Mouse (Mus musculus) embryonic facial prominence, embryonic 10.5 days (tissue): ENCODE results near the gene Aldh5a1. TPM values are rescaled to one million over a fixed set of nuclear protein-coding genes. Genes with fewer than 3 reads are reported as not detected.

Experiments
- DNase-seq: peaks from one replicate; pipeline ENCODE4 v3.0.0-alpha.2; 2017; ENCODE audit warnings: low spot score
- H3K27ac ChIP-seq: fragments of 300-500 bp; sonication (generic); replicated peaks from 2 replicates; pipeline ENCODE4 v1.5.1; 2016; ENCODE audit warnings: mild to moderate bottlenecking
- H3K27me3 ChIP-seq: fragments of 300-500 bp; sonication (generic); replicated peaks from 2 replicates; pipeline ENCODE4 v1.6.1; 2016; ENCODE audit warnings: low read depth, mild to moderate bottlenecking; ENCODE audit not compliant: poor library complexity, severe bottlenecking
- H3K36me3 ChIP-seq: fragments of 300-500 bp; sonication (generic); replicated peaks from 2 replicates; pipeline ENCODE4 v1.6.1; 2016; ENCODE audit warnings: mild to moderate bottlenecking, moderate library complexity
- H3K4me1 ChIP-seq: fragments of 300-500 bp; sonication (generic); 2 replicates; pipeline ENCODE4 v1.6.1; 2016
- H3K4me3 ChIP-seq: fragments of 300-500 bp; sonication (generic); 2 replicates; pipeline ENCODE4 v1.5.1; 2016; ENCODE audit warnings: mild to moderate bottlenecking, moderate library complexity
- H3K9me3 ChIP-seq: fragments of 300-500 bp; sonication (generic); 2 replicates; pipeline ENCODE4 v1.6.1; 2016; ENCODE audit warnings: mild to moderate bottlenecking
- WGBS: fragments of 180-500 bp; shearing (Covaris S2); methylation state at CpG from one replicate; pipeline ENCODE4 v1.1.7; 2016; 5-methylcytosine and 5-hydroxymethylcytosine counted together
- polyA plus RNA-seq: library from polyadenylated mRNA; unstranded; fragments of >200 nt; fragmentation: Nextera tagmentation; extraction: Ambion mirVana; gene quantifications from 2 replicates; pipeline ENCODE4 v1.2.1, GENCODE M21; 2016

The Aldh5a1 gene
- polyA plus RNA-seq, 1 experiment from 2014 or later = 5.6 TPM

DNA sequence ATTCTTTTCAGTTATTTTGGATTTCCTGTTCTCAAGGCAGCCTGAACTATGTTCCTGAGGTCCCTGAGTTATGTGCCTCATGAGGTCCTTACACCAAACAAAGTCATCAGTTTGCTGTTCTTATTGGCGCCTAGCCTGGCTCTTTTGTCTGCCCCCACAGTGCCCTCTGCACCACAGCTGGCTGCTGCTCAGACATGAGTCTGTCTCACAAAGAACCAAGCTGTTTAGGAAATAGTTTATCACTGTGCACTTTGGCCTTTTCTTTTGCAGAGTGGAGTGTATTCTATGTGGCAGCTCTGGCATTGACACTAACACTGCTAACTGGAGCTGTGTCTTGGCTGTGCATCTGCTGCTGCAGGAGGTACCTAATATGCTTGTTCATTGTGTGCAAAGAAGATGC lies 47.9 kb downstream of the Aldh5a1 start:
- no peaks in the 10 kb centered on the region for H3K36me3 ChIP-seq
- no peaks in the 10 kb centered on the region for H3K27me3 ChIP-seq
- H3K27ac ChIP-seq = no peak overlapping the region
- H3K9me3 ChIP-seq = no peaks in the 10 kb centered on the region
- H3K4me1 ChIP-seq = no peaks in the 10 kb centered on the region
- no peak for DNase-seq
- no peak overlapping the region for H3K4me3 ChIP-seq
- 72% methylated on average over 1 of the region's 1 CpGs for WGBS

DNA sequence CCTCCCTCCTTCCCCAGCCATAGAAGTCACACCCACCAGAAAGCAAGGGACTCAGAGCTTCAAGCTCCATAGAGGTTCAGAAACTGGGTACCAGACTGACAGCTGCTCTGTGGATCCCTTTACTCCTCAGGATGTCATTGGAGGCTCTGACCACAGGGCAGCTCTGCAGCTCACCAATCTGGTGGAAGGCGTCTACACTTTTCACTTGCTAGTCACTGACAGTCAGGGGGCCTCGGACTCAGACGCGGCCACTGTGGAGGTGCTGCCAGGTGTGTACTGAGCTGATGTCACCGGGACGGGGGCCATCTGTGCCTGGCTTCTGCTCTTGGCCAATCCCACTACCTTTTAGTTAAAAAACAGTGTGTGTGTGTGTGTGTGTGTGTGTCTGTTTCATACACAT lies 55.0 kb downstream of the Aldh5a1 start:
- no peak overlapping the region for H3K4me3 ChIP-seq
- no peak overlapping the region for H3K27ac ChIP-seq
- H3K9me3 ChIP-seq = no peaks in the 10 kb centered on the region
- no peaks in the 10 kb centered on the region for H3K36me3 ChIP-seq
- DNase-seq = no peak
- no peaks in the 10 kb centered on the region for H3K27me3 ChIP-seq
- no peaks in the 10 kb centered on the region for H3K4me1 ChIP-seq
- WGBS = 93% methylated on average over 6 of the region's 6 CpGs

GRCm38 (mm10) chr13:24880704-24881103 lies 56.8 kb downstream of the Aldh5a1 start:
- Histone ChIP-seq H3K36me3 (no peaks in the 10 kb centered on the region), H3K27ac (no peak overlapping the region), H3K4me3 (no peak overlapping the region), H3K4me1 (no peaks in the 10 kb centered on the region), H3K9me3 (no peaks in the 10 kb centered on the region), H3K27me3 (no peaks in the 10 kb centered on the region)
- 93% methylated on average over 5 of the region's 5 CpGs for WGBS
- no peak for DNase-seq

DNA sequence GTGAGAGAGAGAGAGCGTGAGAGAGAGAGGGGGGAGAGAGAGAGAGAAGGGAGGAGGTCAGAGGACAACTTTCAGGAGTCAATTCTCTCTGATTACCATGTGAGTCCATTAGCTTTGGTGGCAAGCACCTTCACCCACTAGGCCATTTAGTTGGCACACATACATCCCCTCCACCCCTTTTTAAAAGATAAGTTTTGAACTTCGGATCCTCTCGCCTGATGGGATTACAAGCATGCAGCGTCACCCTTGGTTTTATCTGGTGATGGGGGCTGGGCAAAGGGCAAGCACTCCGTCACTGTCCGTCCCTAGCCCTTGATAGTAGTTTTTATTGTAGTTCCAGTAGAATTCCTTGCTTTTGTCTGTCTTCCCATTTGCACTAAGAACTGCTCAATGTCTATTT lies 57.3 kb downstream of the Aldh5a1 start:
- H3K9me3 ChIP-seq = no peaks in the 10 kb centered on the region
- no peak overlapping the region for H3K4me3 ChIP-seq
- H3K4me1 ChIP-seq = no peaks in the 10 kb centered on the region
- DNase-seq = no peak
- H3K27ac ChIP-seq = no peak overlapping the region
- no peaks in the 10 kb centered on the region for H3K36me3 ChIP-seq
- 86% methylated on average over 6 of the region's 6 CpGs for WGBS
- H3K27me3 ChIP-seq = no peaks in the 10 kb centered on the region

DNA sequence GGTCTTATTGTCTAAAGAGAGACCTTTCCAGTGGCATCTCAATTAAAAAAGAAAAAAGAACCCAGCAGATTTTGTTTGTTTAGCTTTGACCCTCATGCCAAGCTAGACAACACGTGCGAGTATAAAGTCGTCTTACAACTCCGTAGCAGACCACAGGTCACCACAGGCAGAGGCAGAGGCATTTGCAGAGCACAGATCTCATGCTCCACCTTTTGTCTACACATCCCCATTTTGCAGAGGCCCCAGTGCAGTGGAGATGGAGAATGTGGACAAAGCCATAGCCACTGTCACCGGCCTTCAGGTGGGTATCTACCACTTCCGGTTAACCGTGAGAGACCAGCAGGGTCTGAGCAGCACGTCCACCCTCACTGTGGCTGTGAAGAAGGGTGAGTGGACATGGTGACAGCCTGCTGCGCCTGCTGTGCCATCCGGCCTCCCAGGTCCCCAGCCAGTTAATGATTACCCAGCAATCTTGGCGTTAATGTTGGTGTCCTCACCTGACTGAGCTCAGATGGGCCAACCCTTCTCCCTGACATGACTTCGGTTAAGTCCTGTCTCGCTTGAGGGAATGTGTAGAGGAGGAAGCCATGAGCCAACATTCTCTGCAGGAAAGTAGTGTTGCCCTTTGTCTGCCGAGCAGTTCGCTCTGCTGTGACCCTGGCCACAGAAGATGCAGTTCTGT lies 58.0 kb downstream of the Aldh5a1 start:
- Histone ChIP-seq H3K27ac (no peak overlapping the region), H3K9me3 (no peaks in the 10 kb centered on the region), H3K4me3 (no peak overlapping the region), H3K27me3 (no peaks in the 10 kb centered on the region), H3K4me1 (no peaks in the 10 kb centered on the region), H3K36me3 (no peaks in the 10 kb centered on the region)
- 91% methylated on average over 15 of the region's 15 CpGs for WGBS
- no peak for DNase-seq

- DNase-seq = no peak
- H3K9me3 ChIP-seq = no peaks in the 10 kb centered on the region
- no peaks in the 10 kb centered on the region for H3K36me3 ChIP-seq
- H3K4me1 ChIP-seq = peaks cover 9% of the 10 kb centered on the region; the same call in 1 of the 2 replicates
- no peak overlapping the region for H3K4me3 ChIP-seq
- H3K27ac ChIP-seq = no peak overlapping the region
- 87% methylated on average over 7 of the region's 7 CpGs for WGBS
- H3K27me3 ChIP-seq = no peaks in the 10 kb centered on the region
Measured at GRCm38 (mm10) chr13:24868233-24868632, 69.2 kb downstream of the Aldh5a1 start.

- peaks cover 9% of the 10 kb centered on the region; the same call in 1 of the 2 replicates for H3K4me1 ChIP-seq
- H3K27me3 ChIP-seq = no peaks in the 10 kb centered on the region
- no peak overlapping the region for H3K27ac ChIP-seq
- no peak overlapping the region for H3K4me3 ChIP-seq
- WGBS = 91% methylated on average over 10 of the region's 10 CpGs
- no peak for DNase-seq
- no peaks in the 10 kb centered on the region for H3K9me3 ChIP-seq
- no peaks in the 10 kb centered on the region for H3K36me3 ChIP-seq
Measured at GRCm38 (mm10) chr13:24867789-24868188, 69.7 kb downstream of the Aldh5a1 start.

DNA sequence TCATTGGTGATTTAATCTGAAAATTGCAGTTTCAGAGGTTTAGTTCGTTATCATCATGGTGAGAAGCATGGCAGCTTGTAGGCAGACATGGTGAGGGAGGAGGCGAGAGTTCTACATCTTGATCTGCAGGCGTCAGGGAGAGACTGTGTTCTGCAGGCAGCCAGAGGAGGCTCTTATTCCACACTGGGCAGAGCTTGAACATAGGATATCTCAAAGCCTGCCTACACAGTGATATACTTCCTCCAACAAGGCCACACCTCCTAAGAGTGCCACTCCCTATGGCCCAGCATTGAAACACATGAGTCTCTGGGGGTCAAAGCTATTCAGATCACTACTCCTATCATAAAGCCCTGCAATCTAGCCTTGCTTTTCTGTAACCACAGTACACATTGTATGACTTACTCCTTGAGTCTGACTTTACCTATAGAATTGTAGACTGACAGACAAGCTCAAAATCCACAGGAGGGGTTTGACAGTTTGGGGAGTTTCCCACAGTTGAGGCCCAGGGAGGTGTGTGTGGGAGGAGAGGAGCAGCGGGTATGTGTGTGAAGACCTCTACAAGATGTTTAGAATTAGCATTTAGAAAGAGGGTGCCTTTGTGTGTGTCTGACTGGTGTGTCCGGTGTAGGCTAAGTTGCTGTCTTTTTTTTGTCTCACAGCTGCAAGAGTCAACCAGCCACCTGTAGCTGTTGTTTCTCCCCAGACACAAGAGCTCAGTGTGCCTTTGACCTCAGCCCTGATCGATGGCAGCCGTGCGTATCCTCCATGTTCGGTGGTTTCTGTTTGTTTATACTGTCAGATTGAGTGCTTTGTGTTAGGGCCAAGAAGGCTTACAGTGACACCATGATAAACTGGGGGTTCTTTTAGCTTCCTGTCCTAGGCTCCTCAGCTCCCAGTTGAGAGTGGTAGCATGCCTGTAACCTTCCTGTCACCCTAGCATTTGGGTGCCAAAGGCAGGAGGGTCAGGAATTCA lies 70.7 kb downstream of the Aldh5a1 start:
- H3K36me3 ChIP-seq = no peaks in the 10 kb centered on the region

DNA sequence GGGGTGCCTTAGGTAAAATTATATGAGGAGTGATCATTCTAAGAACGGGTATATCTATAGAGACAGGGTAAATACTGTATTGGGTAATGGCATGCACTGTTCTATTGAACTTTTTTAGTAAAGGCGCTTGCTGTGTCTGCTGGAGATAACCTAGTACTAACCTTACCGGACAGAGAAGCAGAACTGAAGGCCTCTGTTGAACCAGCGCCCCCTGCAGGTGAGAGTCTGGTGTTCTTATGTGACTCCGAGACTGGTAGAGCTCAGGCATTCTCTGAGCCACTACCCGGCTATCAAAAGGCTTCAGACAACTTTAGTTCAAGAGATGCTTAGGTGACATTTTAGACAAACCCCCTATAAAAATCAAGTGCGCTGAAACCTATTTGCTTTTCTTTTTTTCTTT lies 74.9 kb downstream of the Aldh5a1 start:
- Histone ChIP-seq H3K27ac (no peak overlapping the region), H3K4me1 (peaks cover 9% of the 10 kb centered on the region; the same call in 1 of the 2 replicates), H3K9me3 (no peaks in the 10 kb centered on the region), H3K4me3 (no peak overlapping the region), H3K36me3 (no peaks in the 10 kb centered on the region), H3K27me3 (no peaks in the 10 kb centered on the region)
- DNase-seq = peak; percentile 38
- WGBS = 65% methylated on average over 7 of the region's 7 CpGs

More for the DNA sequence above, 70.7 kb downstream of the Aldh5a1 start:
- WGBS = 64% methylated on average over 9 of the region's 9 CpGs
- no peak for DNase-seq
- Histone ChIP-seq H3K27ac (no peak overlapping the region), H3K27me3 (no peaks in the 10 kb centered on the region), H3K4me1 (peaks cover 9% of the 10 kb centered on the region; the same call in 1 of the 2 replicates), H3K9me3 (no peaks in the 10 kb centered on the region), H3K4me3 (no peak overlapping the region)

GRCm38 (mm10) chr13:24862021-24862420 lies 75.4 kb downstream of the Aldh5a1 start:
- H3K9me3 ChIP-seq = no peaks in the 10 kb centered on the region
- WGBS = 87% methylated on average over 7 of the region's 7 CpGs
- no peaks in the 10 kb centered on the region for H3K36me3 ChIP-seq

DNA sequence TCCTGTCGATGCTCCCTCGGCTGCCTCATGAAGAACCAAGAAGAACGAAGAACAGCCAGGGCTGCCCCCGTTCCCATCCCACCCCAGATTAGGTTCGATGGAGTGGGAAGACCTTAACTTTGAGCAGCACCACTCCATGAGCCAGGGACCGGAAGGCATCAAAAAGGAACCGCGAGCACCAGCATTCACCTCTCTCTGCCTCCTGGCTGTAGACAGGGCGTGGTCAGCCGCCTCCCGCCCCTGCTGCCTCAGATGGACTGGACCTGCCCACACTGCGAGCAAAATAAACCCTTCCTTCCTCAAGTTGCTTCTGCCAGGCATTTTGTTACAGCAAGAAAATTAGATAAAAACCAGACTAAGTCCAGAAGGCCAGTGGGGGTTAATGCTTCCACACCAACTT lies 76.4 kb downstream of the Aldh5a1 start:
- whole genome bisulfite sequencing = 80% methylated on average over 12 of the region's 12 CpGs

More at GRCm38 (mm10) chr13:24862021-24862420, 75.4 kb downstream of the Aldh5a1 start:
- Histone ChIP-seq H3K4me3 (no peak overlapping the region), H3K4me1 (peaks cover 9% of the 10 kb centered on the region; the same call in 1 of the 2 replicates), H3K27me3 (no peaks in the 10 kb centered on the region), H3K27ac (no peak overlapping the region)
- DNase-seq = no peak

DNA sequence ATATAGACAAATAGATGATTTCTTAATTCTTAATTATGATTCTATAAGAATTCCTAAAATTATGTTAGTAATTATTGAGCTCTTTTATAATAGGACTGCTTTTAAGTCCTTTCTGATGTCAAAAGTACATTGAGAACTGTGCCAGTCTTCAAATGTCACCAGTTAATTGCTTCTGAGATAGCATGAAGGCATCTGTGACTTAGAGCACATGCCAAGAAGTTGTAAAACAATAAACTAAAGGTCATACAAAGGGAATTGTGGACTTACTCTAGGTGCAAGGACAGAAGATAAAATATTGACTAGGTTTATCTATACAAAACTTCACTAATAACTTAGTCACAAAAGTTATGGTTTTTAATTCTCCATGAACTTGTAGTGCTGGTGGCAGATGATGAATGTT lies 78.3 kb downstream of the Aldh5a1 start:
- no peaks in the 10 kb centered on the region for H3K36me3 ChIP-seq
- no peaks in the 10 kb centered on the region for H3K27me3 ChIP-seq
- no peak overlapping the region for H3K27ac ChIP-seq
- H3K9me3 ChIP-seq = no peaks in the 10 kb centered on the region
- no peak overlapping the region for H3K4me3 ChIP-seq
- H3K4me1 ChIP-seq = 0 out of 2 replicates have a peak, but pooled peaks cover 4% of the 10 kb centered on the region
- no peak for DNase-seq

More for the DNA sequence above, 76.4 kb downstream of the Aldh5a1 start:
- no peak for DNase-seq
- Histone ChIP-seq H3K27ac (no peak overlapping the region), H3K4me3 (no peak overlapping the region), H3K36me3 (no peaks in the 10 kb centered on the region), H3K4me1 (0 out of 2 replicates have a peak, but pooled peaks cover 4% of the 10 kb centered on the region), H3K27me3 (no peaks in the 10 kb centered on the region), H3K9me3 (no peaks in the 10 kb centered on the region)
